Mouse (Mus musculus) neutrophil, adult 5-6 weeks (primary cell): ENCODE data around the gene Pifo. TPM values are rescaled to one million over a fixed set of nuclear protein-coding genes. Genes with fewer than 3 reads are reported as not detected.
"Not testable (repeated sequence)": the region's sequence is repeated elsewhere in the genome, so short reads cannot be mapped to it uniquely, and the experiment has no call there.

ENCODE experiments used
- ATAC-seq: fragments of 151-379, 151-347 bp; 2 replicates; pipeline ENCODE4 v1.8.0; 2017; ENCODE audit warnings: mild to moderate bottlenecking, moderate TSS enrichment; ENCODE audit not compliant: insufficient number of reproducible peaks, poor library complexity, low FRiP score, severe bottlenecking; ENCODE audit errors: extremely low read depth
- total RNA-seq: library from RNA; stranded (forward); fragments of 200-1000 nt; gene quantifications from 2 replicates; pipeline ENCODE4 v1.2.3, GENCODE M21; 2017

The Pifo gene
- total RNA-seq, result 1.7 TPM in 1 of 2 replicates, not detected in the other

DNA sequence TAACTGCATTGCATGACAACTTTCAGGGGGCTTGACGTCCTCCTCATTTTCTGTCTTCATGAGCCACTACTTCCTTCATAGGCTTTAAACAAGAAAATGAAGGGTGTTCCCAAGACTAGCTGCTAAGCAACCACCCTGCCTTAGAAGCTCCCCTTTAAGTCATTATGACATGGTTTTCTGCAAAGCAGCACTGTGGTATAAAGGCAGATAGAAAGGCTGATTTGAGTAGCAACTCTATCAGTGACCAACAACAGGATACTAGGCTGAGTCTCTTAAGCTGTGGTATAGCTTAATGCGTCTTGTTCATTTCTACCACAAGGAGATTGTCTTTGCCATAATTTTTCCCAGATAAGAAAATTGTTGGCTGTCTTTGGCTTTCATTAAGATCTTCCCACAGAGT lies at the start of gene Pifo:
TSS of gene Pifo (minus strand) at position 101 of the 400 bp plus-strand sequence.
- no peak for ATAC-seq

- ATAC-seq, result no peak
Observed at GRCm38 (mm10) chr3:106057966-106058365, 43.5 kb upstream of the Pifo start.

DNA sequence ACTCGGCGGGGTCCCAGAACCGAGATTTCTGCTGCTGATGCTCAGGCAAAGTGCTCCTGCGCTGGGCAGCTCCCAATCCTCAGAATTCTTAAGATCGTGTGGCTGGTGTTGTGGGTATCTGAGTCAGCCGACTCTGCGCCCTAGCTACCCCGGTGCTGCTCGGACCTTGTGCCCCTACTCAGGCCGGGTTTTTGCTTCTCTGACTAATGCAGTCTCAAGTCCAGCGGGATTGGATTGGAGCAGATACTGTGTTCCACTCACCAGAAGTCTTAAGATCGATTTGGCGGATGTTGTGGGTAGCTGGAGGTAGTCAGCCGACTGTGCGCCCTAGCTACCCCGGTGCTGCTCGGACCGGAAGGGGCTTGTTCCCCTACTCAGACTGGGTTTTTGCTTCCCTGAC lies 37.5 kb upstream of the Pifo start:
- ATAC-seq, result no peak

- ATAC-seq, result no peak
Observed at GRCm38 (mm10) chr3:106040306-106040705, 25.9 kb upstream of the Pifo start.

DNA sequence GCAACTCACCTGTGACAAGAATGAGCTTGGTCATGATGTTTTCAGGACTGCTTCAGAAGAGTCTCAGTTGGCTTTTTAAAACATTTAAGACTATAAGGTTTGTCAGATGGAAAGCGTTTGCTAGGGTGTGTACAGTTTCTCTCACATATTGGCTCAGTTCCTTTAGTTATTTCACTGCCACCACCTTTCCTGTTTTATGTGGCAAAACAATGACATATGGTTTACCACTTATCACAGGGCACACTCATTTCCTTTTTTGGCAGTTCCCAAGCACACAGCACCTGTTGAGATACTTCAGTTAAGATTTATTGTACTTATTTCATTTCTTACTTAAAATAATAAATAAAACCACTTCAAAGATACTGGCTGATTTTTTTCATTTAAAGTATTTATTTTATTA lies 18.3 kb upstream of the Pifo start, which contains the start of gene Chil5:
TSS of gene Chil5 (minus strand) at position 34 of the 400 bp plus-strand sequence.
- peak; percentile 39; the same call in 1 of the 2 replicates for ATAC-seq

DNA sequence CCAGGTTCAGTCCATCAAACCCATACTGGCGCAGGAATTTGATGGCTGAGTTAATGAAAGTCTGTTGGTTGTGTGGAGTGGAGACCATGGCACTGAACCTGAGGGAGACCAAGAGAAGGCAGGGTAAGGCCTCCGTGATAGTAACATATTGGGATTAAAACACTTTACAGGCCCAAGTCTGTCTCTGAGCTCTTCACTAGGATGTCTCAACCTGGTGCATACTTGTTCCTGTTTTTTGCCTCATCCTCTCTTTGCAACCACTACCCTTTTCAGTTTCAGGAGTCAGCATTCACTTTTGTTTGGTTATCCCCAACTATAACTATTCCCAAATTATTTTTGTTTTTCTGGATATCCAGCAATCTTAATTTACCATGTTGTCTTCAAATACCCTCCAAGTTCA lies 9.7 kb upstream of the Pifo start:
- no peak for ATAC-seq

GRCm38 (mm10) chr3:106021840-106022239 lies 7.4 kb upstream of the Pifo start:
- no peak for ATAC-seq

GRCm38 (mm10) chr3:106003360-106003759 lies 11.1 kb downstream of the Pifo start:
- not testable (repeated sequence) for ATAC-seq

- peak; percentile 97 for ATAC-seq
Observed at GRCm38 (mm10) chr3:106001416-106002370, 12.8 kb downstream of the Pifo start.

- 0 out of 2 replicates have a peak, but pooled peaks have one; percentile 24 for ATAC-seq
Observed at GRCm38 (mm10) chr3:106000707-106001375, 13.6 kb downstream of the Pifo start.

DNA sequence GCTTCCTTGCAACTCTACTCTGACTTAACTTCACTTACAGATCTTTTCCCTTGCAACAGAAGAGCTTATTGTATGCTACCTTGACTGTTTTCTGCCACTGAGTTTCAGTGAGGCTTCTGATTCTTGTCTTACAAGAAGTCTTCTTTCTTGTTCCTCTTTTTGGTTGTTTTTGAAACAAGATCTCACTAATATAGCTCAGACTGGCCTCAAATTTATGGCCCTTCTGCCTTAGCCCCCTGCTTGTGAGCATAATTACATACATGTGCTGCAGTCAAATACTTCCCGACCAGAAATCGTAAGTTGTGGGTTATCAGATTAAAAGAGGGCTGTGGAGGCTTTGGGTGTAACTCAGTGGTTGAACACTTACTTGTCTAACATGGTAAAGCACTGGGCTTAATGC lies 19.7 kb downstream of the Pifo start:
- peak; percentile 55 for ATAC-seq

DNA sequence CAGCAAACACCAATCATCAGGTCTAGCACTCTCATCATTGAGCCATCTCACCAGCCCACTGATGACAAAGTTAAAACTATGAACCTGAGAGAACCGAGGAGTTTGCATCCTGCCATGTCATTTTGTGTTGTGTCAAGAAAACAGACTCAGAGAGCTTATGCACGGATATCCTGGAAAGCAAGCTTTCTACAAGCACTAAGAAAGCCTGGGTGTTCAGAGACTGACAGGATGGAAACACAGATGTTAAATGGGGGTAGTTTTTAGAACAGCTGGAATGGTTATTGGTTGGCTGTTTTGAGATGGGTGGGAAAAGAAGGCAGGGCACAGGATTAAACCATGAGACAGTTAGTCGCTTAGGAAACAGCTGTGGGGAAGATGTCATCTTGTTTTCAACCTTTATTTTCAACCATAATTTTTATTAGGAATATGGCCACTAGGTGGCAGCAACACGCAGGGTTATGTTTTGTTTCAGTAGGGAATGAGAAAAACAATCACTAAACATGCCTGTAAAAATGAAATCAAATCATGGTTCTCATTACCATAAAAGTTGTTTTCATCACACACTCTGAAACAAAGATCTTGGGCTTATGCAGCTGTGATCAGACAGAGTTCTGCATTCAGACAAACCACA lies 22.7 kb downstream of the Pifo start:
- ATAC-seq, result peak; percentile 74

GRCm38 (mm10) chr3:105989611-105990010 lies 24.8 kb downstream of the Pifo start:
- ATAC-seq, result not testable (repeated sequence)

DNA sequence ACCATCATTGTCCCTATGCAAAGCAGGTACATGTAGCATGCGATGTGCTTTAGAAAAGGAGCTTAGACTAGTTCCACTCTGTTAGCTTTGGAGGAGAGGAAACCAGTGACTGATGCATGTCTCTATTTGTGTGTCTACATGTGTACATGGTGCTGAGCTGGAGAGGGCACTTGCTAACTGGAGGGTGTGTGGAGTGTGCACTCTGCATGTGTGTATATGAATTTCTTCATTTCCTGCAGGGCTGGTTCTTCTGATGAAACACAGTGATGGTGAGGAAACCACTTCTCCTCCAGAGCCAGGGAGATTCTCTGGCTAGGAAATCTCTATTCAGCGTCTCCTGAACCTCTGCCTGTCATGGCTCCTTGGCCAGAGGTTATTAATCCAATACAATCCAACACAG lies 40.3 kb downstream of the Pifo start:
- ATAC-seq, result peak; percentile 72; the same call in 1 of the 2 replicates

GRCm38 (mm10) chr3:105973411-105973810 lies 41.0 kb downstream of the Pifo start, which contains the start of gene Ovgp1:
TSS of gene Ovgp1 (plus strand) at chr3:105973711.
- no peak for ATAC-seq

GRCm38 (mm10) chr3:105971831-105972446 lies 42.5 kb downstream of the Pifo start:
- ATAC-seq, result no peak

GRCm38 (mm10) chr3:105960700-105961099 lies 53.7 kb downstream of the Pifo start:
- ATAC-seq, result no peak

DNA sequence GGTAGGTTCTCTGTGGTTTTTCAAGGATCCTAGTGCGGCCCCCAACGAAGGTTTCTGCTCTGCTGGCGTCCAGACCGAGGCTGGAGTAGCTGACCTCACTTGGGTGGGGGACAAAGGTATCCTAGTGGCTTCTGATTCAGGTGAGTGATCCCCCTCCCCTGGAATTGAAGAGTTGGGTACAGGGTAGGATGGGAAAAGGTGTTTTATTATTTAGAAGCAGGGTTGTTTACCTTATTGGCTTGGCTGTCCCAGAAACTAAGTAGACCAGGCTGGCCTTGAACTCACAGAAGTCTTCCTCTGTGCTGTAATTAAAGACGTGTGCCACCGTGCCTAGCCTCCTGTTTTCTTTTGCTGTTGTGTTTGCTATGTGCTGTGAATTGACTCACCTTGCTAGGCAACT lies 54.4 kb downstream of the Pifo start, which contains the start of gene Atp5f1:
TSS of gene Atp5f1 (minus strand) at position 101 of the 400 bp plus-strand sequence.
- ATAC-seq, result no peak

DNA sequence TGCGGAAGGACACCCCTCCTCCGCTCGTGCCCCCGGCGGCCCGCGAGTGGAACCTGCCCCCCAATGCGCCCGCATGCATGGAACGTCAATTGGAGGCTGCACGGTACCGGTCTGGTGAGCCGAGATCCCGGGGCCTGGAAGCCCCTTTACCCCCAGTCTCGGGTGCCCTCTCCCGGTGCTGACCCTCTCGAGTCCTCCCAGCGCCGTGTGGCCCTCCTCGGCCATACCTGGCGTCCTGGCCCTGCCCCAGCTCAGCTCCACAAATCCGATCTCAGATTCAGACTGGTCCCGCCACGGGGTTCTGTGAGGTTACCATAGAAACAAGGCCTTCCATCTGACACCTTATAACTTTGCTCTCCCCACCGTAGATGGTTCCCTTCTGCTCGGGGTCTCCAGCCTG lies 54.9 kb downstream of the Pifo start:
- peak; percentile 2; the same call in 1 of the 2 replicates for ATAC-seq
